Mouse (Mus musculus) ES-E14 (cell line): ENCODE results near the gene Hsd11b1.

Experiments used
- HCFC1 ChIP-seq: IDR thresholded peaks from 2 replicates; pipeline ENCODE4 v1.6.1; 2012; ENCODE audit warnings: low read length, inconsistent platforms, borderline replicate concordance; ENCODE audit not compliant: insufficient read depth
- MAFK ChIP-seq: IDR thresholded peaks from 2 replicates; pipeline ENCODE4 v1.6.1; 2014; ENCODE audit warnings: mild to moderate bottlenecking, low read depth, low read length, inconsistent platforms; ENCODE audit not compliant: insufficient read depth
- ZC3H11A ChIP-seq: IDR thresholded peaks from 2 replicates; pipeline ENCODE4 v1.6.1; 2012; ENCODE audit warnings: low read depth, mild to moderate bottlenecking, inconsistent platforms, low read length, borderline replicate concordance
- ZNF384 ChIP-seq: IDR thresholded peaks from 2 replicates; pipeline ENCODE4 v1.6.1; 2012; ENCODE audit warnings: low read depth, low read length, inconsistent platforms

DNA sequence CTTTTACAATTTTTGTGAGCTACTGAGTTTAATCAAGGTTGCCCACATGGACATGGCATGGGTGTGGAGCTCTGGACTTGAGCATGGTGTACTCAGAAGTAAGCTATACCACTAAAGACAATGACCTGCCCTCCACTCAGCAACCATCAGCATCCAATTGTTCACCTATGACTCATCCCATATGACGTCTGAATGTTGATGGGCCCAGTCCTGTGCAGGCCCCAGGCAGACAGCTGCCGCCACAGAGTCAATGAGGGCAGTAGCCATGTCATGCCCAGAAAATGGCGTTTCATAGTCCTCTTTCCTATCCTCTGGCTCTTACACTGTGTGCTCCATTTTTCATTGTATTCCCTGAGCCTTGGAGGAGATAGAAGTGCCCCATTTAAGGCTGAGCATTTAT lies 47.9 kb downstream of the Hsd11b1 start:
- TF ChIP-seq HCFC1 (no peak), ZC3H11A (no peak), ZNF384 (no peak), MAFK (no peak)
